Mouse (Mus musculus) thymus, postnatal 25 days (tissue): ENCODE results near the gene Plcl1.

ENCODE experiments used
- DNase-seq: peaks from one replicate; pipeline ENCODE4 v3.0.0; 2022

Gene Plcl1

DNA sequence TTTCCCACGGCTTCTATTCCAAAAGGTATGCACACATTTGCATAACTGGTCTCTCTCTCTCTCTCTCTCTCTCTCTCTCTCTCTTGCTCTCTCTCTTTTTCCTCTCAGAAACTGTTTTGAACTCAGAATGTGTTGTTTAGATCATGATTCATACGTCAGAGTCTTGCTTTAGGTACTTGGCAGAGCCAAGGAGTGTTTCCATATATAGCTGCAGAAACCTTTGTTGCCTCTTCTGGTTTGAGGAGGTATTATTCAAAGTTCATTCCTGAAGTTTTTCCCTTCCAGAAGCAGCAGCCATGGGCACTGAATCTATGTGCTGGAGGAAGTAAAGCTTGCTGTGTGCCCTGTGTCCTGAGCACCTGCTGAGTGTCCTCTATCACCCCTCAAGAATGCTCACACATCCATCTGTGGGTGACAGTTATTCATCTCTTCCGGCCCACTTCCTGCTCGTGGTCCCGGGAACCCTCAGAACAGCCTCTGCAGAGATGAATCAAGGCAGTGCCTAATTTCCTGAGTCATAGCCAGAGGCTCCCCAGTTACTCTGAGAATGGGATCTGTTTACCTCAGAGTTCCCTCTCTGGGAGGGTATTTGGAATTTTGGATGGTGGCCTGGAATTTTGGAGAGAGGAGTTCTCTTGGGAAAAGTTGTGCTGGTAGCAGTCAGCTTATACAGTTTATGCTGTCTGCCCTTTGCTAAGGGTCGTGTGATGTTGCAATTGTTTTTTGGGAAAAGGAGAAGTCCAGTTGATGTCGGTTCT lies 123.0 kb downstream of the Plcl1 start:
- DNase-seq, result peak; percentile 53

DNA sequence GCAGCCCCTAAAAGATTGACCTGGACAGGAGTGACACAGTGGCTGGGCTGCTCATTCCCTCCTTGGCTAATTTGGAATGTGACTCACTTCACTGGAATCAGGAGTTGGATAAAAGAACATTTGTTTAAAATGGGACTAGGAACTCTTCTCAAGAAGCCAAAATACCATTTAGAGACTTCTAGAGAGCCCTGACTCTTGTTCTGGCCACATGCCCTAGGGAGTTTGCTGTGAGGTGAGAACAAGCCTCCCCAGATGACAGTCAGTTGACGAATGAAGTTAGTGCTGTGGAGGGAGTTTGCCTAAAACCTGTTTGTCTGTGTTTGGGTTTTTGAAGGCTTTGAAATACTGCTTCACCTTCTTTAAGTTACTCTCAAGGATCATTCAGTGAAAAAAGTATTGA lies 128.1 kb downstream of the Plcl1 start:
- DNase-seq, result no peak

DNA sequence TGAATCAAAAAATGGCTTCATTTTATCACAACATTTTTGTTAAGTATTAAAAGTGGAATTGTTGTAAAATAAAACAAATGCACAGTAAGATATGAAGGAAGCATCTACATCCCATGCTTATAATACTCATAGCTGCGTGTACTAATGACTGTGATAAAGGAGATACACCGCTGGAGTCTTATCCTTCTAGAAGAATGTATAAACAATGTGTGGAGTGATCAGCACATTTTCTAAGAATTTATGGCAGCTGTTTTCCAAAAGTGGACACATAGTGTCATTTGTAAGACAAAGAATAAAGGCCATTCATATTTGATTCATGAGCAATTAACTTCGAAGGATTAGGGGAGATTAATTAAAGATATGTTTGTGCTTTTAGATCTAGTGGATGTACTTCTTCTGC lies 148.7 kb downstream of the Plcl1 start:
- DNase-seq, result no peak

DNA sequence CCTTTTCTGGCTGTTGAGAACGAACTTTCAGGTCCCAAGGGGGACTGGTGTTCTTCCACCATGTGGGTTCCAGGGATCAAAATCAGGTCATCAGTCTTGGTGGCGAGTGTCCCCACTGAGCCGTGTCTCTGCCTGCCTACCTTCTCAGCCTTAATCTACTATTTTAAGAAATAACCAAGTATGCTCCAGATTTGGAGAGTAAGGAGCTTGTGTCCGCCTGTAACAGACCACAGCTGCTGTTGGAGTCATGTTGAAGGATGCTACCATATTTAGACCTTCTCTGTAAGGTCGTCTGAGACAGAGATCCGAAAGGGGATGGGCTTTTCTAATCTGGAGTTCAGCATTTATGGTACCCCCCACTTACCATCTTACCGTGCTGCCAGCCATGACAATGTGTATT lies 152.2 kb downstream of the Plcl1 start:
- DNase-seq, result no peak

DNA sequence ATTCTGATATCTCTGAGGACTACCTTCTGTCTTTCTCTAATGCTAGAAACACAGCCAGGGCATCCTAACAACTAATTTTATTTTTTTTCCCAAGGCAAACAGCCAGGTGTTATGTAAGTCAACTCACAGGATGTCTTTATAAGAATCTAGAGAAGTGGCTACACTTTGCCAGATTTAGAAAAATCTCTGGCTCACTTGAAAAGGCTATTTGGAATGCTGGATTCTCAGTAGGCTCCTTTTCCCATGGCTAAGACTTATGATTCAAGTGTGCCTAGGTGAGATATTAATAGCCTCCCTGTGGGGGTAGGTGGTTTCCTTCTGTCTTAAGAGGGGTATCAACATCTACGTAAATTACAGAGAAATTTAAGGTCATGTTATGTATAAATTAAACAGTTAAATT lies 152.7 kb downstream of the Plcl1 start:
- no peak for DNase-seq

DNA sequence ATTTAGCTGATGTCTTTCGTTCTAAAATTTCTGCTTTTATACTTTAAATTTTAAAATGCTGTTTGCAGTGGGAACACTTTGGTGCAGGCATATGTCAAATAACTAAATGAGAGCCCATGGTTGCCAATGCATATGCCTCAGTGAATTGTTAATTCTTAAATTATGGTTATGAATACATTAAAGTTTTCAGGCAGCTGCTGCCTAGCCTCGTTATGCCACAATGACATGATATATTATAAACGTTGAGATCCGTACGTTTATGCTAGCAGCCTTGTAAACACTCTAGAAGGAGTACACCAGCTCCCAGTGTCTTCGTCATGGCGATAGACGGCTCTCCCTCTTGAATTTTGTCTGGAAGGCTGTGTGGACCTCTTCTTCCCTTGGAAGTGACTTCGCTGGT lies 154.3 kb downstream of the Plcl1 start:
- no peak for DNase-seq

DNA sequence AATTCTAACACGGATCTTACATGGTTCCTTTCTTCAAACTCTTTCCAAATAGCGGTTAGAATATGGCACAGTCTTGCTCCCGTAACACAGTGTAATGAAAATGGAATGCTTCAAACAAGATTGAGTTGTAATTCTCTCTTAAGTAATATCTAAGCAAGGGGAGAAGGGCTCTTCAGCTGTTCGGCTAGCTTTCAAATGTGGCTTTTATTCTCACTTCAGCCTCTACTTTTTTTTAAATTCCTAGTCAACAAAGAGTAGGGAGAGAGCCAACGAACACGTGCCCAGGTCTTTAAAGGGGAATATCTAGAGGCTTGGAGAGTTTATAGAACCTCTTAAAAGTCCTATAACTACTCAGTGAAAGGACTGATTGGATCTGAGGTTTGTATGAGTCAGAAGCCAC lies 160.2 kb downstream of the Plcl1 start:
- DNase-seq, result no peak

DNA sequence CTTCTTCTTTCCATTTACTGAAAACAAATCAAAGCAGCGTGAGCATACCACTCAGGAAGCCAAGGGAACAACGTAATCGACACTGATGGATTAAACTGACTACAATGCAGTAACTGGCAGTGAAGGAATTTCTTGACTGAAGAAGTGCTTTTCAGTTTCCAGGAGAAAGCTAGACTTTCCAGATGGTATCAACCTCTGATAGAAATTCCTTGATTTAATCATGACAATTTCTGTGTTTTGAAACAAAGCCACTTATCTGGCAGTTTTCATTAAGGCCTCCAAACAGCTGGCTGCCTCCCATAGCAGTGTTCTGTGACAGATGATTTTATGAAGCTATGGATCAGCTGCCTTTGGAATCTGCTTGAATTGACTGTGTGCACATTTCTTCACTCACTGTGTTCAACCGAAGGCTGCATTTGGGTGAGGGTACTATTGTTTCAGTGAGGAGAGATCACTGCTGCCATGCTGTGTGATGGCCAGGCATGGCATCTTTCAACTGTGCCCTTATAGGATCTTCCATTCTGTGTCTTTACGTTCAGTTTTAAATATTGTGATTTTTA lies 162.2 kb downstream of the Plcl1 start:
- no peak for DNase-seq

DNA sequence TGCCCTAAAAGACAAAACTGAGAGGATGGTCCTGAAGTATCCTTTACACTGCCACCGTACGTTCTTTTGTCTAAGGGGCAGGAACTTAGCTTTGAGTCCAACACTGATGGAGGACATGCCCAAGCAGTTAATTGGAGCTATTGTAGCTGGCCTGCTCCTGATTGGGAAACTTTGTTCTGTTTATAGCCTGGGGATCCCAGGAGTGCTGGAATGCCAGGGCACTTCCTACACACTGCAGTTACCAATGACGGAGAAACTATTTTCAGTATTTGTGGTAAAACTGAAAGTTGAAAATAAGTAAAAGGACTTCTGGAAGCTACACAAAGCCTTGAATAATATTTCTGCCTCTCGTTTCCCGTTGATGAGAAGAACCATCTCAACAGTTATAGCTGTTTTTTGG lies 164.5 kb downstream of the Plcl1 start:
- no peak for DNase-seq

DNA sequence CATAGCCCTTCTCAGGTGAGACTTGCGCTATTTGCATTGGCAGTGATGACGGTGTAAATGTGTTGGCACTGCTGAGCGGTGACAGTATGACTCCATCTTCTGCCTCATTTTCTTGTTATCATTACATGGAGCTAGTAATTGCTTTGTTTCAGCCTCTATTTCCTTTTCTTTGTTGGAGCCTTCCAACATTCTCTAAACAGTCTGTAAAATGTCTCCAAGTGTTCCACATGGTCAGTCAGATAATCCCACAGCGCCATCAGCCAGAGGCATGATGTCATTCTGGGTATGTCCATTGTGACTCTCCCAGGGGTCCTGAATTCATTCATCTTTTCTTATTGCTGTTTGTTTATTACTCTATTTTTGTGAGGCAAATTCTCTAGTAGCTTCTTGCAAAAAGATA lies 165.7 kb downstream of the Plcl1 start:
- DNase-seq, result no peak

DNA sequence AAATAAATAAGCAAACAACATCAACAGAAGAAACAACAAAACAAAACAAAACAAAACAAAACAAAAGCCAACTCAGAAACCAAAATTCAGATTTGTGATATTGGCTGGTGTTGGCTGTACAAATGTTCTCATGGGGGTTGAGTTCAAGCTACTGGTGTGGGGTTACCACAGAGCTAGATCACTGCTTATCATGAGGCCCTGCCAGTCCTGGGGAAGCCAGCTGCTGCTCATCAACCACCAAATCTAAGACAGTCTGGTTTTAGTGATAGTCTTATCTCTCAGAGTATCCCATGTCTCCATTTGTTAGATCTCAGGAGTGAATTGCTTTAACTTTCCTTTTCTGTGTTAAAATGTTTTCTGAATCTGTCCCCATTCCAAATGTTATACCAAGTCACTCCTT lies 166.5 kb downstream of the Plcl1 start:
- DNase-seq, result no peak

DNA sequence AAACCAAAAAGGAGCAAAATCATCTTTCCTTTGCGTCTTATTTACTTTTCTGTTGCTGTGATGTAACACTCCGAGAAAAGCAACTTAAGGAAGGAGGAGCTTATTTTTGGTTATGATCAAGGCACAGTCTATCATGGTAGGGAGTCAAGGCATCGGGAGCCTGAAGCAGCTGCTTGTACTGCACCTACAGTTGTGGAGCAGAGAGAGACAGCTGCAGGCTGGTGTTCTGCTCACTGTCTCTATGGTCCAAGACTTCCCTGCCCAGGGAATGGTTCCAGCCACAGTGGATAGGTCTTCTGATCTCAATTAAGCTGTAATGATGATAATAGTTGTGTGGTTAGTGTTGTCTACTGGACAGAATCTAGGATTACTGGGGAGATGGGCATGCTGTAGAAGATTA lies 166.9 kb downstream of the Plcl1 start:
- no peak for DNase-seq

DNA sequence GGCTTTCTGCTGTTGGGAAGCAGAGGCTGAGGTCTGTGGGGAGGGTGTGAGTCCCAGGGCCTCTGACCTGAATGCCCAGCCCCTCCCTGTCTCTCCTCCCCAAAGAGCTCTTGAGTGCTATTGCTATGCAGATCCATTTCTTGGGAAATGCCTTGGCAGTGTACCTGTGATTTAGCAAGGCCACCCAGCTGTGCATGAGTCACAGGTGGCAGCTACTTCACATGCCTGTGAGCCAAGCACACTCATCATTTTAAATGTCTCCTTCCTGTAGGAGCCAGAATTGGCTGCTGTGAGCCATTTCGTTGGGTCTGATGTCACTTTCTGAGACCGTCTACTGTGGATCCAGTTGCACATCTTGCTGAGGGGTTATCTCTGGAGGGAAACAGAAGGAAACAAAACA lies 170.2 kb downstream of the Plcl1 start:
- DNase-seq, result no peak

DNA sequence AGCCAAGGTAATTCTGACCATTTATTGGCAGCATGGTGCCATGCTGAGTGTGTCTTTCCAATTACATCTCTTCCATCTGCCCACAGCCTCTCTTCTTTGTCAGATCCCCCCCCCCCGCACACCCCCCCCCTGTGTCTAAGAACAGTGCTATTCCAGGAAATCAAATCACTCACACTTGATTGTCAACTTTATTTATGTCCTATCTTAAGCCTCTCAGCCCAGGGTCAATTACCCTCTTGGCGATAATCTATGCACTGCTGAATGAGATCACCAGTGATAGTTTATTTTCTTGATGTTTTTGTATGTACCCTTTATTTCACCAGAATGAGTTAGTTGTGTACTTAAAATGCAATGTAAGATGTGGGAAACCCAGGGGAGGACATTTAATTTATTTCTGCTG lies 176.0 kb downstream of the Plcl1 start:
- no peak for DNase-seq

DNA sequence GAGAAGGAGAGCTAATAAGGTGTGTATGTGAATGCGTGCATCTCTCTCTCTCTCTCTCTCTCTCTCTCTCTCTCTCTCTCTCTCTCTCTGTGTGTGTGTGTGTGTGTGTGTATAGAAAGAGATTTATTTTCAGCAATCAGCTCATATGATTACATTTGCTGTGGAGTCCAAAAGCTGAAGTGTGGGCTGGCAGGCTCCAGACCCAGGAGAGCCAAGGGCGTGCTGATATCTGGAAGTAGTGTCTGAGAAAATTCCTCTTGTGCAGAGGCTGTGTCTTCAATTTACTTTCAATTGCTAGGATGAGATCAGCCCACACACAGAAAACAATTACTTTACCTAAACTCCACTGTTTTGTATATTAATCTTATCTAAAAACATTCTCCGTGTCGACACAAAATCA lies 179.7 kb downstream of the Plcl1 start:
- no peak for DNase-seq

DNA sequence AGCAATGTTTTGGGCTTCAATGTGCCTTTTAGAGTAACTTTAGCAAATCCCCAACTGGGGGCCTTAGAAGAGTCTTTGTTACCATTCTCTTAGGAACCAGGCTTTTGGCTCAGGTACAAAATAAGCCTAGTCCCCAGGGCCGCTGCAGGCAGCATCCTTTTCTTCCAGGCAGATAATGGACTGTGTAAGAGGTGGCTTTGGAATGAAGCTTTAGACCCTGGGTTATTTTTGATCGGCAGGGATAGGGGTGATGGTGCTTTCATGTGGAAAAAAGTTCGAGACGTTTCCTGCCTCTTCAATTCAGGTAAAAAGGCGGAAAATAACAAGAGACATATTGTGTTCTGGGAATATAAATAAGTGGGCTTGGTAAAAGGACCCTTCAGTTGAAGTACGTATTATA lies 182.4 kb downstream of the Plcl1 start:
- no peak for DNase-seq

DNA sequence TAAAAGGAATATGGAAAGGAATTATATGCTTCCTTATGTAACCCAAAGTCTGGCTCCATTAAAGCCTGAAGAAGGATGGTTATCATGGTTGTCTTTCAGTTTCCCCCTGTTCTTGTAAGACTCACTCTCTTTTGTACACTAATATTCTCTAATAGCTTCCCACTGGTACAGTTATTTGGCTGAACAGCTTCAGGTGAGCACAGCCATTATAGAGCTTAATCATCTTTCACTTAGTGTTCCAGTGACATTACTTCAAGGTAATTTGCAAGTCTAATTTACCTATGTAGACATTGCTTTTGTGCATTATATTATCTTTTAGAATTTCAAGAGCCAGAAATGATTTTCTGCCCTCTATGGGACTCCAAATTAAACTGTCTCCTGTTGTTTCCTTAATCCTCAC lies 184.3 kb downstream of the Plcl1 start:
- no peak for DNase-seq

DNA sequence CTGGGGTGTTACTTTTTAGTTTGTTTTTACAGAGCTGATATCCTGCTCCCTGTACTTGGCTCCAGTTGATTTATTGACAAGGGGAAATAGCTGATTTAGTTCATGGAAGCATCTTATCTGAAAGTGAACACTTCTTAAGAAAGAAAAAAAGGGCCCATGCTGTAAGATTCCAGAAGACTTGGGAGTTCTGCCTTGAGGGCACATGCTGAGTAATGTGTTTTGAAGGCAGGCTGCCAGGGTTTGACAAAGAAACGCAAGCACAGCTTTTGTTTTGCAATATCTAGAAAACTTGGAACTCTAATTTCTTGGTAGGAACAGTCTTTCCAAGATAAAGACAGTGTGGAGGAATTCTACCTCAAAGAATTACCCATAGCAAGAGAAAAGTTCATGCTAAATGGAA lies 194.8 kb downstream of the Plcl1 start:
- no peak for DNase-seq

DNA sequence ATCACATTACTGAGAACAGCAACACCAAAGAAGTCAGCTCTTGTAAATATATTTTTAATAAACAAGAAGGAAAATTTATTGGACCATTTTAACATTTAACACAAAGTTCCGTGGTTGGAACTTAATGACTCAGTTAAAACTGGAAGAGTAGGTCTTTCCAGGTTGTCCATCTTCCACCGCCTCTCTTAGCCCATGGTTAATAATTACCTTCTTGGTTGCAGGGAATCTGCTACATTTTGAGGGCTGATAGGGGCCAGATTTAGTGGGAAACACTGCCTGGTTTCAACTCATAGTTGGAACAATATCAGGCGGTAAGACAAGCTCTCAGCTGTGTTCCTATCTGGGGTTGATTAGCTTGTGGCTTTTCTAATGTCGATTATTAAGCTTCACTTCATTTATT lies 198.9 kb downstream of the Plcl1 start:
- no peak for DNase-seq

DNA sequence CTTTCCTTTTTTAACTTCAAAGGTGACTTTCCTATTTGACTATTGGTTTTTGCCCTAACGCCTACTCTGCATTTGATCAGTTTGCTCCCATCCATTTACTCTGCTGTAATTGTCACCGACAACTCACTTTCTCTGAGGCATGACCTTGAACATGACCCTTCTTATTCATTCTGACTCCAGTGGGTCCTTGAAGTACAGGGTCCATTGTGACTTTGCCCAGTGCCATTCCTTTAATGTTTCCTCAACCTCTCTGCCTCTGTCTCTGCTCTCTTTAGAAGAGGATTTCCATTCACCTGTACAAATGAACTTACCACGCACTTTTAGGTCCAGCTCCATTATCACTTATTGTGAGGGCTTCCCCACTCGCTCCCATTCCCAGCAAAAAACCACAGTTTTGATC lies 199.7 kb downstream of the Plcl1 start:
- no peak for DNase-seq

DNA sequence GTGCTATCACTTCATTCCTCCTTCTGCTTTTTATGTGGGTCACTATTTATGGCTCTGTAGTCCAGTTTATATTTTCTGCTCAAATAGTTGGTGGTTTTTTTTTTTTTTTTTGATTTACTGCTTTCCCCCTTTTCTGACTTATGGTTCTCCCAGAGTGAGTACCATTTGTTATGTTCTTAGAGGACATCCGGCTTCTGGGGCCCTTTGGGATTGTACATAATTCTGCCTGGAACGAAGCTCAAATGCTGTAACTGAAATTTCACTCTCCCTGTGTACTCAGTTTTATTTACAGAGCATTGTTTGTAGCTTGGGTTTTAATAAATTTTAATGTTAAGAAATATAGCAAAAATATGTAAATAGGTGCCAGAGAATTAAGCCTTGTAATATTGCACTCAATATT lies 200.2 kb downstream of the Plcl1 start:
- DNase-seq, result no peak

DNA sequence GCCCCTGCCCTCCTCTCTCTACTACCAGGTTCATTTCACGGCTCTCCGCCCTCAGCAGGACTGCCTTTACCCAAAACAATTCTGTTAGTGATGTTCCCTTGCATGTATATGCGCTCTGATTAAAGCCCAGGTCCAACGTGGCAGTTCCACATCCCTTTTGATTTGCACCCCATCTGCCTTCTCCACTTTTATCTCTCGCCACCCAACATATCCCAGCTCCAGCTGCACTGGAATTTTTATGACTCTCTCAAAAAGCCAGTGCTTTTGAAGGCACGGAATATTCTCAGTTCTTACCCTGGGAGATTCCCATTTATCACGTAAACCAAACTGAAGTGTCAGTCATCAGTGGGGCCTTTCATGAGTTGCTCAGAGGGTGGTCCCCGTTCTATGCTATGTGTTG lies 200.7 kb downstream of the Plcl1 start:
- DNase-seq, result no peak

DNA sequence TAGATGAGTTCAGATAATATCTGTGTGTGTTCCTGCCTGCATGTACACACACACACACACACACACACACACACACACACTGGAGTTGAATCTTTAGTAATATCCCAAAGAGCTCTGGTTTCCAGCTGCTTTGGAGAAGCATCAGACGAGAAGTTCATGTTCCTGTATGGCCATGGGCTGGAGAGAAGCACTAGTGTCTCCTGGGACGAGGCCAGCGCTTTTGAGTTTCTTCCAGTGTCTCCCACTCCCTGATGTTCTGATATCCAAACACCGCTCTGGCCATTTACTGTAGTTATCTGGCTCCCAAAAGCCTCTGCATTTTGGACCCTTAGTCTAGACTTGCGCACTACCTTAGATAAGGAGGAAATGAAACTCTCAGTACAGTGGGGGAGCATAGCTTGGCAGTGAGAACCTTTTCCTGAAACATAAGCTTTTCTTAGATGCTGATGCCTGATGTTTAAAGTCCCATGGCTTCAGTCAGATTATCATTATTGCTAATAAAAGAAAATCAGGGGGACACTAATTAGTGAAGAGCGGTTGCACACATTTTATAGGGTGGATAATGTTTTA lies 207.1 kb downstream of the Plcl1 start:
- DNase-seq, result no peak

DNA sequence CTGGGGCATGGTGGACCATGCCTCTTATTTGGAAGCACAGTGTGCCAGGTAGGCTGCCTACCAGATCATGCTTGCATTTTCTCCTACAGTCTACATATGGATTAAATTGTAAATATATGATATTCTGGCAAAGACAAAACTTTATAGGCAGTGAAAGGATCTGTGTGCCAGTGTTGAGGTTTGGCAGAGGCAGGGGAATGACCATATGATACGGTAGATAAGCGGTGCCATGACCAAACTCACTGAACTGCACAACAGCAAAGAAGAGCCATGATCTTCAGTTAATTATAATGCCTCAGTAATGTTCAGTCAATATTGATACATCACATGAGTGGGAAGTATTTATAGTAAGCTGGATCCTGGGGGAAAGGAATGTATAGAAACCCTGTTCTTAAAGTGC lies 212.1 kb downstream of the Plcl1 start:
- no peak for DNase-seq
